Mouse (Mus musculus) liver, embryonic 15.5 days (tissue): ENCODE measurements around the gene Gm10722. TPM values are rescaled to one million over a fixed set of nuclear protein-coding genes. Genes with fewer than 3 reads are reported as not detected.
"Not testable (repeated sequence)": the region's sequence is repeated elsewhere in the genome, so short reads cannot be mapped to it uniquely, and the experiment has no call there.

ENCODE experiments used
- ATAC-seq: fragments of 200-750 bp; cut with Nextera tagmentation; 2 replicates; pipeline ENCODE4 v1.8.0; 2017; ENCODE audit warnings: moderate number of reproducible peaks, mild to moderate bottlenecking, moderate library complexity; ENCODE audit not compliant: insufficient read depth
- H3K27ac ChIP-seq: fragments of 300-500 bp; sonication (generic); replicated peaks from 2 replicates; pipeline ENCODE4 v1.5.1; 2015; ENCODE audit warnings: mild to moderate bottlenecking, inconsistent platforms
- H3K27me3 ChIP-seq: fragments of 300-500 bp; sonication (generic); 2 replicates; pipeline ENCODE4 v1.6.1; 2015; ENCODE audit warnings: mild to moderate bottlenecking, inconsistent platforms
- H3K36me3 ChIP-seq: fragments of 300-500 bp; sonication (generic); replicated peaks from 2 replicates; pipeline ENCODE4 v1.6.1; 2015; ENCODE audit warnings: moderate library complexity, mild to moderate bottlenecking, inconsistent platforms
- H3K4me1 ChIP-seq: fragments of 300-500 bp; sonication (generic); replicated peaks from 2 replicates; pipeline ENCODE4 v1.6.1; 2015; ENCODE audit warnings: inconsistent platforms
- H3K4me2 ChIP-seq: fragments of 300-500 bp; sonication (generic); 2 replicates; pipeline ENCODE4 v1.6.1; 2015; ENCODE audit warnings: moderate library complexity, mild to moderate bottlenecking, inconsistent platforms
- H3K4me3 ChIP-seq: fragments of 300-500 bp; sonication (generic); replicated peaks from 2 replicates; pipeline ENCODE4 v1.5.1; 2015; ENCODE audit warnings: mild to moderate bottlenecking, inconsistent platforms
- H3K9ac ChIP-seq: fragments of 300-500 bp; sonication (generic); 2 replicates; pipeline ENCODE4 v1.6.1; 2015; ENCODE audit warnings: moderate library complexity, mild to moderate bottlenecking, inconsistent platforms
- H3K9me3 ChIP-seq: fragments of 300-500 bp; sonication (generic); replicated peaks from 2 replicates; pipeline ENCODE4 v1.6.1; 2016; ENCODE audit warnings: inconsistent platforms
- WGBS: fragments of 180-500 bp; shearing (Covaris S2); methylation state at CpG from one replicate; pipeline ENCODE4 v1.1.7; 2015; ENCODE audit warnings: mixed read lengths; ENCODE audit not compliant: insufficient replicate concordance; 5-methylcytosine and 5-hydroxymethylcytosine counted together
- microRNA-seq: library from miRNA; unstranded; fragments of <30 nt; microRNA quantifications from one replicate; pipeline ENCODE4, GENCODE M21; 2016
- polyA plus RNA-seq: library from polyadenylated mRNA; unstranded; fragments of >200 nt; fragmentation: Nextera tagmentation; extraction: Ambion mirVana; gene quantifications from 2 replicates; pipeline ENCODE4 v1.2.1, GENCODE M21; 2015

The Gm10722 gene
- polyA plus RNA-seq, 1 experiment from 2014 or later, result not detected

DNA sequence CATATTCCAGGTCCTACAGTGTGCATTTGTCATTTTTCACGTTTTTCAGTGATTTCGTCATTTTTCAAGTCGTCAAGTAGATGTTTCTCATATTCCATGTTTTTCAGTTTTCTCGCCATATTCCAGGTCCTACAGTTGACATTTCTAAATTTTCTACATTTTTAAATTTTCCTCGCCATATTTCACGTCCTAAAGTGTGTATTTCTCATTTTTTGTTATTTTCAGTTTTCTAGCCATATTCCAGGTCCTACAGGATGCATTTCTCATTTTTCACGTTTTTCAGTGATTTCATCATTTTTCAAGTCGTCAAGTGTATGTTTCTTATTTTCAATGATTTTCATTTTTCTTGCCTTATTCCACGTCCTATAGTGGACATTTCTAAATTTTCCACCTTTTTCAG is 26.0 kb downstream of the Gm10722 start:
- not testable (repeated sequence) for H3K36me3 ChIP-seq, H3K4me3 ChIP-seq, ATAC-seq, H3K9me3 ChIP-seq, H3K9ac ChIP-seq, H3K27me3 ChIP-seq, H3K4me2 ChIP-seq, H3K27ac ChIP-seq, H3K4me1 ChIP-seq
- WGBS, result 50% methylated on average over 9 of the region's 9 CpGs

DNA sequence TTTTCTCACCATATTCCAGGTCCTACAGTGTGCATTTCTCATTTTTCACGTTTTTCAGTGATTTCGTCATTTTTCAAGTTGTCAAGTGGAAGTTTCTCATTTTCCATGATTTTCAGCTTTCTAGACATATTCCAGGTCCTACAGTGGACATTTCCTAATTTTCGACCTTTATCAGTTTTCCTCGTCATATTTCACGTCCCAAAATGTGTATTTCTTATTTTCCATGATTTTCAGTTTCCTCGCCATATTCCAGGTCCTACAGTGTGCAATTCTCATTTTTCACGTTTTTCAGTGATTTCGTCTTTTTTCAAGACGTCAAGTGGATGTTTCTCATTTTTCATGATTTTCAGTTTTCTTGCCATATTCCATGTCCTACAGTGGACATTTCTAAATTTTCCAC is 26.5 kb downstream of the Gm10722 start:
- H3K4me3 ChIP-seq, H3K27ac ChIP-seq, H3K9me3 ChIP-seq, H3K4me1 ChIP-seq, H3K27me3 ChIP-seq, ATAC-seq, H3K36me3 ChIP-seq, H3K9ac ChIP-seq, H3K4me2 ChIP-seq: not testable (repeated sequence)
- WGBS, result 59% methylated on average over 9 of the region's 9 CpGs

DNA sequence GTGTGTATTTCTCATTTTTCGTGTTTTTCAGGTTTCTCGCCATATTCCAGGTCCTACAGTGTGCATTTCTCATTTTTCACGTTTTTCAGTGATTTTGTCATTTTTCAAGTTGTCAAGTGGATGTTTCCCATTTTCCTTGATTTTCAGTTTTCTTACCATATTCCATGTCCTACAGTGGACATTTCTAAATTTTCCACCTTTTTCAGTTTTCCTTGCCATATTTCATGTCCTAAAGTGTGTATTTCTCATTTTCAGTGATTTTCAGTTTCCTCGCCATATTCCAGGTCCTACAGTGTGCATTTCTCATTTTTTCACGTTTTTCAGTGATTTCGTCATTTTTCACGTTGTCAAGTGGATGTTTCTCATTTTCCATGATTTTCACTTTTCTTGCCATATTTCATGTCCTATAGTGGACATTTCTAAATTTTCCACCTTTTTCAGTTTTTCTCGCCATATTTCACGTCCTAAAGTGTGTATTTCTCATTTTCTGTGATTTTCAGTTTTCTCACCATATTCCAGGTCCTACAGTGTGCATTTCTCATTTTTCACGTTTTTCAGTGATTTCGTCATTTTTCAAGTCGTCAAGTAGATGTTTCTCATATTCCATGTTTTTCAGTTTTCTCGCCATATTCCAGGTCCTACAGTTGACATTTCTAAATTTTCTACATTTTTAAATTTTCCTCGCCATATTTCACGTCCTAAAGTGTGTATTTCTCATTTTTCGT is 28.7 kb downstream of the Gm10722 start:
- H3K4me3 ChIP-seq, H3K27ac ChIP-seq, H3K4me2 ChIP-seq, H3K4me1 ChIP-seq, ATAC-seq, H3K9me3 ChIP-seq, H3K27me3 ChIP-seq, H3K9ac ChIP-seq, H3K36me3 ChIP-seq: not testable (repeated sequence)
- WGBS, result 51% methylated on average over 13 of the region's 16 CpGs

DNA sequence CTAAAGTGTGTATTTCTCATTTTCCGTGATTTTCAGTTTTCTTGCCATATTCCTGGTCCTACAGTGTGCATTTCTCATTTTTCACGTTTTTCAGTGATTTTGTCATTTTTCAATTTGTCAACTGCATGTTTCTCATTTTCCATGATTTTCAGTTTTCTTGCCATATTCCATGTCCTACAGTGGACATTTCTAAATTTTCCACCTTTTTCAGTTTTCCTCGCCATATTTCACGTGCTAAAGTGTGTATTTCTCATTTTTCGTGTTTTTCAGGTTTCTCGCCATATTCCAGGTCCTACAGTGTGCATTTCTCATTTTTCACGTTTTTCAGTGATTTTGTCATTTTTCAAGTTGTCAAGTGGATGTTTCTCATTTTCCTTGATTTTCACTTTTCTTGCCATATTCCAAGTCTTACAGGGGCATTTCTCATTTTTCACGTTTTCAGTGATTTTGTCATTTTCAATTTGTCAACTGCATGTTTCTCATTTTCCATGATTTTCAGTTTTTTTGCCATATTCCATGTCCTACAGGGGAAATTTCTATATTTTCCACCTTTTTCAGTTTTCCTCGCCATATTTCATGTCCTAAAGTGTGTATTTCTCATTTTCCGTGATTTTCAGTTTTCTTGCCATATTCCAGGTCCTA is 30.1 kb downstream of the Gm10722 start:
- not testable (repeated sequence) for H3K4me2 ChIP-seq, H3K27me3 ChIP-seq, H3K9ac ChIP-seq, H3K9me3 ChIP-seq, ATAC-seq, H3K36me3 ChIP-seq, H3K27ac ChIP-seq, H3K4me3 ChIP-seq, H3K4me1 ChIP-seq
- 64% methylated on average over 4 of the region's 10 CpGs for WGBS

DNA sequence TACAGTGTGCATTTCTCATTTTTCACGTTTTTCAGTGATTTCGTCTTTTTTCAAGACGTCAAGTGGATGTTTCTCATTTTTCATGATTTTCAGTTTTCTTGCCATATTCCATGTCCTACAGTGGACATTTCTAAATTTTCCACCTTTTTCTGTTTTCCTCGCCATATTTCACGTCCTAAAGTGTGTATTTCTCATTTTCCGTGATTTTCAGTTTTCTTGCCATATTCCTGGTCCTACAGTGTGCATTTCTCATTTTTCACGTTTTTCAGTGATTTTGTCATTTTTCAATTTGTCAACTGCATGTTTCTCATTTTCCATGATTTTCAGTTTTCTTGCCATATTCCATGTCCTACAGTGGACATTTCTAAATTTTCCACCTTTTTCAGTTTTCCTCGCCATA is 33.6 kb downstream of the Gm10722 start, which contains the start of gene Gm17535:
Gm17535 (plus strand) TSS at position 301 of the 400 bp plus-strand sequence.
- H3K9ac ChIP-seq, H3K27ac ChIP-seq, H3K9me3 ChIP-seq, H3K36me3 ChIP-seq, H3K4me3 ChIP-seq, H3K4me1 ChIP-seq, H3K27me3 ChIP-seq, H3K4me2 ChIP-seq, ATAC-seq: not testable (repeated sequence)
- 37% methylated on average over 2 of the region's 8 CpGs for WGBS

DNA sequence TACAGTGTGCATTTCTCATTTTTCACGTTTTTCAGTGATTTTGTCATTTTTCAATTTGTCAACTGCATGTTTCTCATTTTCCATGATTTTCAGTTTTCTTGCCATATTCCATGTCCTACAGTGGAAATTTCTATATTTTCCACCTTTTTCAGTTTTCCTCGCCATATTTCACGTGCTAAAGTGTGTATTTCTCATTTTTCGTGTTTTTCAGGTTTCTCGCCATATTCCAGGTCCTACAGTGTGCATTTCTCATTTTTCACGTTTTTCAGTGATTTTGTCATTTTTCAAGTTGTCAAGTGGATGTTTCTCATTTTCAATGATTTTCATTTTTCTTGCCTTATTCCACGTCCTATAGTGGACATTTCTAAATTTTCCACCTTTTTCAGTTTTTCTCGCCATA is 35.9 kb downstream of the Gm10722 start, which contains the start of gene Gm10715:
Gm10715 (plus strand) TSS at position 301 of the 400 bp plus-strand sequence.
- WGBS, result 69% methylated on average over 8 of the region's 8 CpGs

DNA sequence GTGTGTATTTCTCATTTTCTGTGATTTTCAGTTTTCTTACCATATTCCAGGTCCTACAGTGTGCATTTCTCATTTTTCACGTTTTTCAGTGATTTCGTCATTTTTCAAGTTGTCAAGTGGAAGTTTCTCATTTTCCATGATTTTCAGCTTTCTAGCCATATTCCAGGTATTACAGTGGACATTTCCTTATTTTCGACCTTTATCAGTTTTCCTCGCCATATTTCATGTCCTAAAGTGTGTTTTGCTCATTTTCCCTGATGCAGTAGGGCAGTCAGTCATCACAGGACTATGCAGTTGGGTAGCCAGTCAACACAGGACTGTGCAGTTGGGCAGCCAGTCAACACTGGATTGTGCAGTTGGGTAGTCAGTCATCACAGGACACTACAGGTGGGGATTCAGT is 37.4 kb downstream of the Gm10722 start:
- H3K4me1 ChIP-seq, H3K36me3 ChIP-seq, H3K9me3 ChIP-seq, H3K9ac ChIP-seq, ATAC-seq, H3K27me3 ChIP-seq, H3K4me3 ChIP-seq, H3K27ac ChIP-seq, H3K4me2 ChIP-seq: not testable (repeated sequence)
- 46% methylated on average over 4 of the region's 4 CpGs for WGBS

More for the DNA sequence above, 35.9 kb downstream of the Gm10722 start, which contains the start of gene Gm10715:
- H3K9ac ChIP-seq, H3K27ac ChIP-seq, H3K9me3 ChIP-seq, H3K36me3 ChIP-seq, ATAC-seq, H3K4me3 ChIP-seq, H3K4me1 ChIP-seq, H3K4me2 ChIP-seq, H3K27me3 ChIP-seq: not testable (repeated sequence)

Small RNA genes lying within 50 kb of the gene (microRNA-seq; reads per million reads assigned to microRNA genes)
- not detected for gene Mir101c

Other genes with a start within 250 kb of the Gm10722 start
- gene Gm11168, start 2.4 kb downstream of the Gm10722 start, polyA plus RNA-seq, result not detected in 2 replicates
- gene Gm10721, start 12.2 kb downstream of the Gm10722 start, polyA plus RNA-seq, result not detected in 2 replicates
- gene Gm10720, start 14.7 kb downstream of the Gm10722 start, polyA plus RNA-seq, result not detected in 2 replicates
- not detected in 2 replicates for gene Gm10719, start 16.5 kb downstream of the Gm10722 start, polyA plus RNA-seq
- gene Gm10718, start 22.6 kb downstream of the Gm10722 start, polyA plus RNA-seq, result not detected in 2 replicates
- gene Gm10717, start 24.5 kb downstream of the Gm10722 start, polyA plus RNA-seq, result not detected in 2 replicates
- gene Gm17535, start 33.7 kb downstream of the Gm10722 start, polyA plus RNA-seq, result not detected in 2 replicates
- not detected in 2 replicates for gene Gm10715, start 36.0 kb downstream of the Gm10722 start, polyA plus RNA-seq